Mouse (Mus musculus) embryonic fibroblast, embryonic 13.5 days (primary cell): ENCODE data around the gene C2cd5. TPM values are rescaled to one million over a fixed set of nuclear protein-coding genes. Genes with fewer than 3 reads are reported as not detected.
"Not testable (repeated sequence)": the region's sequence is repeated elsewhere in the genome, so short reads cannot be mapped to it uniquely, and the experiment has no call there.

Source experiments
- H3K27ac ChIP-seq: 2 replicates; pipeline ENCODE4 v1.5.1; 2012; ENCODE audit warnings: low read length, control low read depth, inconsistent platforms; ENCODE audit not compliant: insufficient read depth
- H3K4me1 ChIP-seq: 2 replicates; pipeline ENCODE4 v1.6.1; 2011; ENCODE audit warnings: low read length; ENCODE audit not compliant: control insufficient read depth, insufficient read depth
- H3K4me3 ChIP-seq: 2 replicates; pipeline ENCODE4 v1.5.1; 2011; ENCODE audit warnings: mild to moderate bottlenecking, control low read depth, low read length; ENCODE audit not compliant: insufficient read depth
- CTCF ChIP-seq: IDR thresholded peaks from 2 replicates; pipeline ENCODE4 v1.5.1; 2011; ENCODE audit warnings: mild to moderate bottlenecking, control low read depth, low read length, moderate library complexity, borderline replicate concordance; ENCODE audit not compliant: insufficient read depth
- POLR2A ChIP-seq: IDR thresholded peaks from 2 replicates; pipeline ENCODE4 v1.6.1; 2011; ENCODE audit warnings: low read depth, mild to moderate bottlenecking, control low read depth, low read length, moderate library complexity
- polyA plus RNA-seq: library from polyadenylated mRNA; stranded (reverse); fragments of >200 nt; gene quantifications from 2 replicates; pipeline ENCODE4 v1.2.4, GENCODE M21; 2011; ENCODE audit warnings: low read depth; ENCODE audit not compliant: missing spikeins, insufficient read length

C2cd5 gene
- polyA plus RNA-seq, 1 experiment: 13.1 TPM

GRCm38 (mm10) chr6:142988753-142989152 lies 111.2 kb downstream of the C2cd5 start:
- no peak overlapping the region for H3K27ac ChIP-seq
- no peaks in the 10 kb centered on the region for H3K4me1 ChIP-seq
- no peak overlapping the region for H3K4me3 ChIP-seq
- TF ChIP-seq CTCF (peak; percentile 93), POLR2A (no peak)

GRCm38 (mm10) chr6:142988231-142988630 lies 111.7 kb downstream of the C2cd5 start:
- H3K27ac ChIP-seq: no peak overlapping the region
- no peaks in the 10 kb centered on the region for H3K4me1 ChIP-seq
- no peak overlapping the region for H3K4me3 ChIP-seq
- no peak for TF ChIP-seq CTCF
- no peak for TF ChIP-seq POLR2A

- no peak overlapping the region for H3K4me3 ChIP-seq
- no peaks in the 10 kb centered on the region for H3K4me1 ChIP-seq
- TF ChIP-seq POLR2A (no peak), CTCF (no peak)
- H3K27ac ChIP-seq: no peak overlapping the region
Measured at GRCm38 (mm10) chr6:142987616-142988015, 112.3 kb downstream of the C2cd5 start.

- H3K4me1 ChIP-seq: not testable (repeated sequence)
Measured at GRCm38 (mm10) chr6:142986706-142987105, 113.2 kb downstream of the C2cd5 start.

GRCm38 (mm10) chr6:142985561-142986238 lies 114.2 kb downstream of the C2cd5 start:
- H3K4me3 ChIP-seq, H3K27ac ChIP-seq, H3K4me1 ChIP-seq: not testable (repeated sequence)

More at GRCm38 (mm10) chr6:142986706-142987105, 113.2 kb downstream of the C2cd5 start:
- H3K4me3 ChIP-seq, H3K27ac ChIP-seq: not testable (repeated sequence)

GRCm38 (mm10) chr6:142979665-142980660 lies 120.0 kb downstream of the C2cd5 start:
- H3K4me3 ChIP-seq: no peak overlapping the region
- H3K4me1 ChIP-seq: no peaks in the 10 kb centered on the region
- TF ChIP-seq POLR2A (no peak), CTCF (no peak)
- H3K27ac ChIP-seq: no peak overlapping the region

GRCm38 (mm10) chr6:142977221-142977620 lies 122.7 kb downstream of the C2cd5 start:
- no peaks in the 10 kb centered on the region for H3K4me1 ChIP-seq
- no peak for TF ChIP-seq CTCF
- TF ChIP-seq POLR2A: no peak
- no peak overlapping the region for H3K27ac ChIP-seq
- no peak overlapping the region for H3K4me3 ChIP-seq

- no peak overlapping the region for H3K27ac ChIP-seq
- no peaks in the 10 kb centered on the region for H3K4me1 ChIP-seq
- no peak for TF ChIP-seq POLR2A
- no peak overlapping the region for H3K4me3 ChIP-seq
Measured at GRCm38 (mm10) chr6:142973289-142973688, 126.7 kb downstream of the C2cd5 start.

GRCm38 (mm10) chr6:142972205-142972604 lies 127.7 kb downstream of the C2cd5 start:
- TF ChIP-seq CTCF (no peak), POLR2A (no peak)
- Histone ChIP-seq H3K4me3 (no peak overlapping the region), H3K27ac (no peak overlapping the region), H3K4me1 (no peaks in the 10 kb centered on the region)

GRCm38 (mm10) chr6:142967407-142967806 lies 132.5 kb downstream of the C2cd5 start:
- no peak overlapping the region for H3K27ac ChIP-seq
- H3K4me3 ChIP-seq: no peak overlapping the region
- TF ChIP-seq CTCF (no peak), POLR2A (no peak)
- H3K4me1 ChIP-seq: no peaks in the 10 kb centered on the region
